Mouse (Mus musculus): ENCODE measurements around the gene P3h1. TPM values are rescaled to one million over a fixed set of nuclear protein-coding genes. Genes with fewer than 3 reads are reported as not detected.

The P3h1 gene
- 20.6 and 24.2 TPM in 2 replicates for polyA plus RNA-seq (2012; rRNA removed)

GRCm38 (mm10) chr4:119232410-119233255 is at the start of gene P3h1, which contains the start of gene AU022252:
Gene P3h1, plus strand, starts transcription at chr4:119232915.
Gene AU022252, minus strand, starts transcription at chr4:119232712.

GRCm38 (mm10) chr4:119189864-119190263 is 42.9 kb upstream of the P3h1 start, which contains the start of gene Ermap:
Gene Ermap, minus strand, starts transcription at chr4:119190011.

GRCm38 (mm10) chr4:119194909-119195581 is 37.7 kb upstream of the P3h1 start, which contains the start of gene Svbp:
Gene Svbp, plus strand, starts transcription at chr4:119195306.

GRCm38 (mm10) chr4:119218169-119218568 is 14.5 kb upstream of the P3h1 start, which contains the start of gene Tmem269:
Gene Tmem269, minus strand, starts transcription at chr4:119218217.

GRCm38 (mm10) chr4:119255351-119255750 is 22.6 kb downstream of the P3h1 start, which contains the start of gene Cldn19:
Gene Cldn19, plus strand, starts transcription at chr4:119255414.

GRCm38 (mm10) chr4:119294415-119295133 is 61.9 kb downstream of the P3h1 start, which contains the start of gene Ybx1:
Gene Ybx1, minus strand, starts transcription at chr4:119294604.

Other genes starting within 250 kb of the P3h1 start
- 64.7 and 77.2 TPM in 2 replicates for gene Slc2a1, start 124.2 kb upstream of the P3h1 start, polyA plus RNA-seq (2012; rRNA removed)
- gene Zfp691, start 58.7 kb upstream of the P3h1 start, polyA plus RNA-seq (2012; rRNA removed) = 4.2 and 5.2 TPM in 2 replicates
- gene Ermap, start 42.9 kb upstream of the P3h1 start, polyA plus RNA-seq (2012; rRNA removed) = 0.45 and 0.51 TPM in 2 replicates
- 152 and 154 TPM in 2 replicates for gene Svbp, start 37.6 kb upstream of the P3h1 start, polyA plus RNA-seq (2012; rRNA removed)
- 0.56 and 0.60 TPM in 2 replicates for gene Tmem269, start 14.7 kb upstream of the P3h1 start, polyA plus RNA-seq (2012; rRNA removed)
- 15.4 and 16.3 TPM in 2 replicates for gene AU022252, start 203 bp upstream of the P3h1 start, polyA plus RNA-seq (2012; rRNA removed)
- gene Cldn19, start 22.5 kb downstream of the P3h1 start, polyA plus RNA-seq (2012; rRNA removed) = 0.56 and 1.1 TPM in 2 replicates
- 777 and 833 TPM in 2 replicates for gene Ybx1, start 61.7 kb downstream of the P3h1 start, polyA plus RNA-seq (2012; rRNA removed)
- 53.0 and 55.8 TPM in 2 replicates for gene Ppih, start 87.6 kb downstream of the P3h1 start, polyA plus RNA-seq (2012; rRNA removed)
- gene Ccdc30, start 182.6 kb downstream of the P3h1 start, polyA plus RNA-seq (2012; rRNA removed) = 13.4 and 13.5 TPM in 2 replicates
- gene Ppcs, start 189.5 kb downstream of the P3h1 start, polyA plus RNA-seq (2012; rRNA removed) = 10.5 and 10.8 TPM in 2 replicates
- 0.25 and 0.44 TPM in 2 replicates for gene Zmynd12, start 189.9 kb downstream of the P3h1 start, polyA plus RNA-seq (2012; rRNA removed)